Mouse (Mus musculus) MEL (cell line): ENCODE measurements around the gene Olfr1152.

Source experiments
- BHLHE40 ChIP-seq: IDR thresholded peaks from 2 replicates; pipeline ENCODE4 v1.6.1; 2012; ENCODE audit warnings: low read depth, mild to moderate bottlenecking, inconsistent platforms, low read length, improper control_type of control experiment, borderline replicate concordance
- CTCF ChIP-seq, 3 experiments: IDR thresholded peaks in 2 of 3; conservative IDR thresholded peaks in 1 of 3; 2 replicates each; pipeline ENCODE4 v1.5.1; 2011 to 2012; ENCODE audit warnings: low read length in 3 of 3, low read depth in 2 of 3, mild to moderate bottlenecking in 2 of 3, improper control_type of control experiment in 1 of 3, inconsistent platforms in 1 of 3, mixed read lengths in 1 of 3, moderate library complexity in 1 of 3; ENCODE audit not compliant: control insufficient read depth in 1 of 3, insufficient read depth in 1 of 3, poor library complexity in 1 of 3, severe bottlenecking in 1 of 3
- E2F4 ChIP-seq: IDR thresholded peaks from 2 replicates; pipeline ENCODE4 v1.6.1; 2011; ENCODE audit warnings: low read depth, low read length, improper control_type of control experiment, borderline replicate concordance
- ELF1 ChIP-seq: IDR thresholded peaks from 2 replicates; pipeline ENCODE4 v1.6.1; 2014; ENCODE audit warnings: low read depth, mild to moderate bottlenecking, inconsistent platforms, low read length, improper control_type of control experiment, moderate library complexity
- EP300 ChIP-seq, 2 experiments: IDR thresholded peaks; 2 replicates each; pipeline ENCODE4 v1.6.1; 2011; ENCODE audit warnings: improper control_type of control experiment in 2 of 2, low read length in 2 of 2, low read depth in 1 of 2, mild to moderate bottlenecking in 1 of 2
- HCFC1 ChIP-seq: IDR thresholded peaks from 2 replicates; pipeline ENCODE4 v1.6.1; 2012; ENCODE audit warnings: low read depth, mild to moderate bottlenecking, inconsistent platforms, low read length, improper control_type of control experiment, moderate library complexity
- JUND ChIP-seq: IDR thresholded peaks from 2 replicates; pipeline ENCODE4 v1.6.1; 2011; ENCODE audit warnings: low read depth, mild to moderate bottlenecking, improper control_type of control experiment, low read length
- NELFE ChIP-seq: IDR thresholded peaks from 2 replicates; pipeline ENCODE4 v1.6.1; 2011; ENCODE audit warnings: low read depth, low read length, improper control_type of control experiment
- POLR2A ChIP-seq, 2 experiments: IDR thresholded peaks; 2 replicates each; pipeline ENCODE4 v1.6.1; 2011 to 2012; ENCODE audit warnings: low read length in 2 of 2, mild to moderate bottlenecking in 2 of 2, control low read depth in 1 of 2, improper control_type of control experiment in 1 of 2, low read depth in 1 of 2, moderate library complexity in 1 of 2; ENCODE audit not compliant: control insufficient read depth in 1 of 2, insufficient read depth in 1 of 2, poor library complexity in 1 of 2
- POLR2AphosphoS2 ChIP-seq: IDR thresholded peaks from 2 replicates; pipeline ENCODE4 v1.6.1; 2011; ENCODE audit warnings: low read length, improper control_type of control experiment
- TBP ChIP-seq: IDR thresholded peaks from 2 replicates; pipeline ENCODE4 v1.8.0; 2011; ENCODE audit warnings: low read depth, low read length, improper control_type of control experiment
- UBTF ChIP-seq: IDR thresholded peaks from 2 replicates; pipeline ENCODE4 v1.6.1; 2012; ENCODE audit warnings: low read depth, mild to moderate bottlenecking, inconsistent platforms, low read length, improper control_type of control experiment, moderate library complexity, borderline replicate concordance; ENCODE audit not compliant: insufficient read depth

DNA sequence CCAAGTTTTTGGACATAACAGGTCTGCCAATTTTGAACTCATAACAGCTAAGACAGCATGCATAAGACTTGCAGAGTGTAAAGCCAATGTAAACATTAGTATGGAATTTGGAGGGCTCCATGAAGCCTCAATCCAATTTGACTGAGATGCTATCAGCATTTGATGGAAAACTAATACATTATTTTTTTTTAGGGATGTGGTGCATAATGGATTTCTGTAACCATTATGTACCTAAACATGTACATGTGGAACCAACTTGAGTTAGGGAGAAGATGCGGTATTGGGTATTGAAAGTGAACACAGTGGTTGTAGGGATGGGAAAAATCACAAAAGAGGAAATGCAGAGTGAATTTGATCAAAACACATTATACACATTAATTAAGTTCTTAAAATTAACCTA lies 36.1 kb upstream of the Olfr1152 start, which contains the start of gene Olfr1148:
- TF ChIP-seq CTCF (IDR thresholded peaks at IDR 0.05 in 2 of 3, conservative IDR thresholded peaks at IDR 0.05 in 1 of 3; ENCODE audit: control insufficient read depth in 1 of 3, insufficient read depth in 1 of 3, low read depth in 2 of 3, low read length in 3 of 3, poor library complexity in 1 of 3, severe bottlenecking in 1 of 3) (no peak), TBP (no peak), POLR2A (IDR thresholded peaks at IDR 0.05; ENCODE audit: control insufficient read depth in 1 of 2, insufficient read depth in 1 of 2, low read depth in 1 of 2, low read length in 2 of 2, poor library complexity in 1 of 2) (no peak), HCFC1 (no peak), BHLHE40 (no peak), UBTF (no peak), JUND (no peak), E2F4 (no peak), NELFE (no peak), ELF1 (no peak), POLR2AphosphoS2 (no peak), EP300 (IDR thresholded peaks at IDR 0.05; ENCODE audit: low read depth in 1 of 2, low read length in 2 of 2) (no peak)
